Mouse (Mus musculus) erythroid progenitor cell, adult 5-6 weeks (primary cell): ENCODE measurements around the gene Syt12. TPM values are rescaled to one million over a fixed set of nuclear protein-coding genes. Genes with fewer than 3 reads are reported as not detected.

ENCODE experiments used
- ATAC-seq: replicated peaks from 2 replicates; pipeline ENCODE4 v1.8.0; 2016; ENCODE audit warnings: moderate number of reproducible peaks, mild to moderate bottlenecking, moderate TSS enrichment, inconsistent platforms; ENCODE audit not compliant: poor library complexity, low FRiP score, severe bottlenecking
- total RNA-seq, 2 experiments: library from RNA; stranded (forward) in 1 of 2; stranded (reverse) in 1 of 2; fragments of 150-400 nt in 1 of 2; fragments of 186-747, 209-891 nt in 1 of 2; gene quantifications; 2 replicates each; pipeline versions ENCODE4 v1.2.3 to v1.2.4; 2015 to 2017; ENCODE audit warnings: low replicate concordance in 2 of 2

Syt12 gene
- total RNA-seq (2015; ENCODE audit: low replicate concordance) (not detected in 2 replicates), total RNA-seq (2017; ENCODE audit: low replicate concordance) (not detected in 2 replicates)

GRCm38 (mm10) chr19:4477345-4478189, at the start of gene Syt12:
Gene Syt12 (minus strand): TSS chr19:4477447.
- no peak for ATAC-seq

- ATAC-seq, result no peak
These were observed 44.3 kb upstream of the Syt12 start for GRCm38 (mm10) chr19:4521426-4522050.

GRCm38 (mm10) chr19:4517483-4517882, 40.2 kb upstream of the Syt12 start:
- ATAC-seq, result peak; percentile 17; the same call in 1 of the 2 replicates

- no peak for ATAC-seq
These were observed 39.0 kb upstream of the Syt12 start for GRCm38 (mm10) chr19:4516288-4516687.

- no peak for ATAC-seq
These were observed 38.5 kb upstream of the Syt12 start for GRCm38 (mm10) chr19:4515746-4516145.

GRCm38 (mm10) chr19:4513236-4513858, 36.1 kb upstream of the Syt12 start:
- no peak for ATAC-seq

- ATAC-seq, result no peak
These were observed 34.0 kb upstream of the Syt12 start for GRCm38 (mm10) chr19:4511116-4511841.

GRCm38 (mm10) chr19:4509986-4510963, 33.0 kb upstream of the Syt12 start, which contains the start of gene Pcx:
Gene Pcx (plus strand): TSS chr19:4510472.
- ATAC-seq, result peak; percentile 96

GRCm38 (mm10) chr19:4507746-4508145, 30.5 kb upstream of the Syt12 start:
- no peak for ATAC-seq

- ATAC-seq, result no peak
These were observed 27.6 kb upstream of the Syt12 start for GRCm38 (mm10) chr19:4504830-4505229.

- no peak for ATAC-seq
These were observed 25.5 kb upstream of the Syt12 start for GRCm38 (mm10) chr19:4502701-4503100.

GRCm38 (mm10) chr19:4498062-4498933, 21.1 kb upstream of the Syt12 start, which contains the start of gene 2010003K11Rik:
Gene 2010003K11Rik (minus strand): TSS chr19:4498583.
- no peak for ATAC-seq

- ATAC-seq, result peak; percentile 65
These were observed 20.2 kb upstream of the Syt12 start for GRCm38 (mm10) chr19:4497263-4497973.

- no peak for ATAC-seq
These were observed 19.5 kb upstream of the Syt12 start for GRCm38 (mm10) chr19:4496535-4497262.

- no peak for ATAC-seq
These were observed 18.6 kb upstream of the Syt12 start for GRCm38 (mm10) chr19:4495814-4496213.

- ATAC-seq, result no peak
These were observed 17.5 kb upstream of the Syt12 start for GRCm38 (mm10) chr19:4494707-4495106.
